Mouse (Mus musculus) G1E (cell line): ENCODE data around the gene Sept3.

ENCODE experiments used
- CTCF ChIP-seq: IDR thresholded peaks from 2 replicates; pipeline ENCODE4 v1.5.1; 2012; ENCODE audit warnings: low read depth, low read length, inconsistent platforms, mixed read lengths
- GATA1 ChIP-seq: IDR thresholded peaks from 2 replicates; pipeline ENCODE4 v1.6.1; 2012; ENCODE audit warnings: borderline replicate concordance, low read length, inconsistent platforms, mixed read lengths
- GATA2 ChIP-seq: IDR thresholded peaks from 2 replicates; pipeline ENCODE4 v1.6.1; 2012; ENCODE audit warnings: low read depth, low read length, inconsistent platforms, borderline replicate concordance
- TAL1 ChIP-seq: conservative IDR thresholded peaks from 2 replicates; pipeline ENCODE4 v1.6.1; 2012; ENCODE audit warnings: low read depth, low read length, inconsistent platforms, mixed read lengths

- no peak for TF ChIP-seq CTCF
- no peak for TF ChIP-seq TAL1
- no peak for TF ChIP-seq GATA1
- no peak for TF ChIP-seq GATA2
These were observed 24.3 kb downstream of the Sept3 start, which contains the start of gene Wbp2nl for GRCm38 (mm10) chr15:82298764-82299561.
